Mouse (Mus musculus): Measurements from ENCODE around the gene Cbl. TPM values are rescaled to one million over a fixed set of nuclear protein-coding genes. Genes with fewer than 3 reads are reported as not detected.

Cbl gene
- polyA plus RNA-seq, 1 experiment from 2014 or later: 23.9 TPM

GRCm38 (mm10) chr9:44101490-44101889 is 132.4 kb downstream of the Cbl start, which contains the start of gene Mfrp:
TSS of gene Mfrp (plus strand) at chr9:44101729.
- Histone ChIP-seq H3K9me3 (replicated peaks) (no peaks in the 10 kb centered on the region), H3K27me3 (ENCODE audit: low read depth, poor library complexity, severe bottlenecking) (no peaks in the 10 kb centered on the region), H3K36me3 (peaks cover 53% of the 10 kb centered on the region), H3K4me1 (peaks cover 24% of the 10 kb centered on the region), H3K4me3 (no peak within 1 kb of the TSS), H3K27ac (peak within 1 kb of the TSS; percentile 26; the same call in 1 of the 2 replicates)
- WGBS: 62% methylated on average over 9 of the region's 9 CpGs
- no peak for DNase-seq (ENCODE audit: low spot score)

GRCm38 (mm10) chr9:44096536-44096935 is 137.3 kb downstream of the Cbl start:
- Histone ChIP-seq H3K27me3 (ENCODE audit: low read depth, poor library complexity, severe bottlenecking) (no peaks in the 10 kb centered on the region), H3K9me3 (replicated peaks) (no peaks in the 10 kb centered on the region), H3K36me3 (peaks cover 28% of the 10 kb centered on the region), H3K4me3 (no peak overlapping the region), H3K27ac (no peak overlapping the region), H3K4me1 (peaks cover 13% of the 10 kb centered on the region)
- no peak for DNase-seq (ENCODE audit: low spot score)
- 38% methylated on average over 9 of the region's 9 CpGs for WGBS

GRCm38 (mm10) chr9:44095781-44096180 is 138.1 kb downstream of the Cbl start:
- peaks cover 29% of the 10 kb centered on the region for H3K36me3 ChIP-seq
- no peak overlapping the region for H3K4me3 ChIP-seq
- 93% methylated on average over 9 of the region's 9 CpGs for WGBS
- peaks cover 9% of the 10 kb centered on the region for H3K4me1 ChIP-seq
- no peaks in the 10 kb centered on the region for H3K27me3 ChIP-seq (ENCODE audit: low read depth, poor library complexity, severe bottlenecking)
- DNase-seq (ENCODE audit: low spot score): no peak
- H3K9me3 ChIP-seq (replicated peaks): no peaks in the 10 kb centered on the region
- H3K27ac ChIP-seq: no peak overlapping the region

- H3K27me3 ChIP-seq (ENCODE audit: low read depth, poor library complexity, severe bottlenecking): peaks cover 3% of the 10 kb centered on the region; the same call in 1 of the 2 replicates
- no peaks in the 10 kb centered on the region for H3K9me3 ChIP-seq (replicated peaks)
- WGBS: 85% methylated on average over 3 of the region's 3 CpGs
- H3K4me1 ChIP-seq: peaks cover 13% of the 10 kb centered on the region
- H3K27ac ChIP-seq: no peak overlapping the region
- H3K4me3 ChIP-seq: no peak overlapping the region
- DNase-seq (ENCODE audit: low spot score): no peak
- peaks cover 26% of the 10 kb centered on the region for H3K36me3 ChIP-seq
These were observed 139.1 kb downstream of the Cbl start for GRCm38 (mm10) chr9:44094737-44095136.

GRCm38 (mm10) chr9:44093612-44094503 is 140.0 kb downstream of the Cbl start:
- peaks cover 12% of the 10 kb centered on the region for H3K27me3 ChIP-seq (ENCODE audit: low read depth, poor library complexity, severe bottlenecking)
- H3K4me1 ChIP-seq: peaks cover 22% of the 10 kb centered on the region
- H3K4me3 ChIP-seq: no peak overlapping the region
- peaks cover 26% of the 10 kb centered on the region for H3K36me3 ChIP-seq
- 39% methylated on average over 24 of the region's 24 CpGs for WGBS
- no peaks in the 10 kb centered on the region for H3K9me3 ChIP-seq (replicated peaks)
- peak; percentile 79 for DNase-seq (ENCODE audit: low spot score)
- no peak overlapping the region for H3K27ac ChIP-seq

Other genes starting within 250 kb of the Cbl start
- 0.21 TPM in 1 of 2 replicates, not detected in the other for gene Thy1, start 190.7 kb downstream of the Cbl start, polyA plus RNA-seq (2016; fragmentation: Nextera tagmentation; extraction: Ambion mirVana)
- 8.9 and 10.7 TPM in 2 replicates for gene Usp2, start 167.0 kb downstream of the Cbl start, polyA plus RNA-seq (2016; fragmentation: Nextera tagmentation; extraction: Ambion mirVana)
- 0.13 and 0.14 TPM in 2 replicates for gene Mfrp, start 132.3 kb downstream of the Cbl start, polyA plus RNA-seq (2016; fragmentation: Nextera tagmentation; extraction: Ambion mirVana)
- 0.24 TPM in 1 of 2 replicates, not detected in the other for gene C1qtnf5, start 126.8 kb downstream of the Cbl start, polyA plus RNA-seq (2016; fragmentation: Nextera tagmentation; extraction: Ambion mirVana)
- 0.10 and 0.35 TPM in 2 replicates for gene Gm49380, start 120.5 kb downstream of the Cbl start, polyA plus RNA-seq (2016; fragmentation: Nextera tagmentation; extraction: Ambion mirVana)
- gene Rnf26, start 120.5 kb downstream of the Cbl start, polyA plus RNA-seq (2016; fragmentation: Nextera tagmentation; extraction: Ambion mirVana): 88.1 and 97.0 TPM in 2 replicates
- 9.8 and 10.1 TPM in 2 replicates for gene Mcam, start 99.6 kb downstream of the Cbl start, polyA plus RNA-seq (2016; fragmentation: Nextera tagmentation; extraction: Ambion mirVana)
- gene Ccdc153, start 6.6 kb upstream of the Cbl start, polyA plus RNA-seq (2016; fragmentation: Nextera tagmentation; extraction: Ambion mirVana): not detected in 2 replicates
- gene Pdzd3, start 17.4 kb upstream of the Cbl start, polyA plus RNA-seq (2016; fragmentation: Nextera tagmentation; extraction: Ambion mirVana): 0.13 TPM in 1 of 2 replicates, not detected in the other
- gene Nlrx1, start 34.5 kb upstream of the Cbl start, polyA plus RNA-seq (2016; fragmentation: Nextera tagmentation; extraction: Ambion mirVana): 2.1 and 3.3 TPM in 2 replicates
- gene Abcg4, start 54.6 kb upstream of the Cbl start, polyA plus RNA-seq (2016; fragmentation: Nextera tagmentation; extraction: Ambion mirVana): 1.9 and 4.6 TPM in 2 replicates
- gene Hinfp, start 71.6 kb upstream of the Cbl start, polyA plus RNA-seq (2016; fragmentation: Nextera tagmentation; extraction: Ambion mirVana): 28.2 and 30.4 TPM in 2 replicates
- 6.9 and 9.9 TPM in 2 replicates for gene C2cd2l, start 86.2 kb upstream of the Cbl start, polyA plus RNA-seq (2016; fragmentation: Nextera tagmentation; extraction: Ambion mirVana)
- 45.3 and 46.9 TPM in 2 replicates for gene Dpagt1, start 92.0 kb upstream of the Cbl start, polyA plus RNA-seq (2016; fragmentation: Nextera tagmentation; extraction: Ambion mirVana)
- gene H2afx, start 100.6 kb upstream of the Cbl start, polyA plus RNA-seq (2016; fragmentation: Nextera tagmentation; extraction: Ambion mirVana): 515 and 551 TPM in 2 replicates
- 174 and 195 TPM in 2 replicates for gene Hmbs, start 110.2 kb upstream of the Cbl start, polyA plus RNA-seq (2016; fragmentation: Nextera tagmentation; extraction: Ambion mirVana)
- 29.3 and 32.2 TPM in 2 replicates for gene Vps11, start 127.6 kb upstream of the Cbl start, polyA plus RNA-seq (2016; fragmentation: Nextera tagmentation; extraction: Ambion mirVana)
- 41.3 and 43.4 TPM in 2 replicates for gene Hyou1, start 145.4 kb upstream of the Cbl start, polyA plus RNA-seq (2016; fragmentation: Nextera tagmentation; extraction: Ambion mirVana)
- 8.4 and 9.7 TPM in 2 replicates for gene Slc37a4, start 162.8 kb upstream of the Cbl start, polyA plus RNA-seq (2016; fragmentation: Nextera tagmentation; extraction: Ambion mirVana)
- 2,001 and 2,302 TPM in 2 replicates for gene Rps25, start 173.1 kb upstream of the Cbl start, polyA plus RNA-seq (2016; fragmentation: Nextera tagmentation; extraction: Ambion mirVana)
- 158 and 166 TPM in 2 replicates for gene Trappc4, start 173.6 kb upstream of the Cbl start, polyA plus RNA-seq (2016; fragmentation: Nextera tagmentation; extraction: Ambion mirVana)
- gene Ccdc84, start 184.5 kb upstream of the Cbl start, polyA plus RNA-seq (2016; fragmentation: Nextera tagmentation; extraction: Ambion mirVana): 23.1 and 24.3 TPM in 2 replicates
- not detected in 2 replicates for gene Foxr1, start 207.1 kb upstream of the Cbl start, polyA plus RNA-seq (2016; fragmentation: Nextera tagmentation; extraction: Ambion mirVana)
- gene Upk2, start 220.9 kb upstream of the Cbl start, polyA plus RNA-seq (2016; fragmentation: Nextera tagmentation; extraction: Ambion mirVana): 0.36 TPM in 1 of 2 replicates, not detected in the other
- 9.0 and 12.1 TPM in 2 replicates for gene Bcl9l, start 248.8 kb upstream of the Cbl start, polyA plus RNA-seq (2016; fragmentation: Nextera tagmentation; extraction: Ambion mirVana)

Measured in limb, embryonic 10.5 days (tissue).